Mouse (Mus musculus): Measurements from ENCODE around the gene Sfxn5.

Gene Sfxn5

GRCm38 (mm10) chr6:85366387-85366786 lies 33.2 kb upstream of the Sfxn5 start:
- no peak for DNase-seq (ENCODE audit: extremely low spot score, low read depth, low spot score)

- DNase-seq (ENCODE audit: extremely low spot score, low read depth, low spot score), result no peak
These were observed 31.2 kb upstream of the Sfxn5 start for GRCm38 (mm10) chr6:85364439-85364838.

DNA sequence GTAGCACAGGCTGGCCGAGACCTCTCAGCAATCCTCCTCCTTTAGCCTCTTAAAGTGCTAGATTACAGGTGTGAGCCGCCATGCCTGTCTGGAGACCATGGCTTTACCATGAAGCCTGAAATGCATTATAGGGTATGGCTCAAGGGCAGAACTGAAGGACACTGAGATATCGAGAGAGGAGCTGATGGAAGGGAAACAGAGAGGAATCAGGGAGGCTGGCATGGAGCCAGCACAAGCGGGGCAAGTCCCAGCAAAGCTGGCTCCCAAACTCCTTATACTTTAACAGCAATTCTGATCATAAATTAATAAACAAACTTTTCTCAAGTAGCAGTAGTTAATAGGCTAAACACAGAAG lies 30.7 kb upstream of the Sfxn5 start:
- DNase-seq (ENCODE audit: extremely low spot score, low read depth, low spot score), result no peak

GRCm38 (mm10) chr6:85363231-85363905 lies 30.1 kb upstream of the Sfxn5 start:
- DNase-seq (ENCODE audit: extremely low spot score, low read depth, low spot score), result no peak

GRCm38 (mm10) chr6:85362610-85363009 lies 29.4 kb upstream of the Sfxn5 start:
- no peak for DNase-seq (ENCODE audit: extremely low spot score, low read depth, low spot score)

DNA sequence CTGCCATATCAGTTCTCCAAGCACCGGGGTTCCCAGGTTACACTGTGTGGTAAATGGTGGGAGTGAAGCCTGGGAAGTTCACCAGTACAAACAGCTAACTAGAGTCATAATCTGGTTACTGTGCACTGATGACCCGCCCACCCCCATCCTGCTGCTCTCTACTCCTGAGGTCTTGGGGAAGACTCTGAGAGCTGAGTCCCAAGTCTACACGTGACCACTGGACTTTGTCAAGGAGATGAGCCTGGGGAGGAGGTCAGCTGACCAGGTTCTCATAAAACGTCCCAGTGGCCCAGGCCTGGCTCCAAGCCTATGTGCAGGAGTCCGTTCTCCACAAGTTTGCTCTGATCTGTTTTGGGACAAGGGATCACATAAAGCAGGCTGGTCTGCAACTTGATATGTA lies 27.1 kb upstream of the Sfxn5 start:
- no peak for DNase-seq (ENCODE audit: extremely low spot score, low read depth, low spot score)

DNA sequence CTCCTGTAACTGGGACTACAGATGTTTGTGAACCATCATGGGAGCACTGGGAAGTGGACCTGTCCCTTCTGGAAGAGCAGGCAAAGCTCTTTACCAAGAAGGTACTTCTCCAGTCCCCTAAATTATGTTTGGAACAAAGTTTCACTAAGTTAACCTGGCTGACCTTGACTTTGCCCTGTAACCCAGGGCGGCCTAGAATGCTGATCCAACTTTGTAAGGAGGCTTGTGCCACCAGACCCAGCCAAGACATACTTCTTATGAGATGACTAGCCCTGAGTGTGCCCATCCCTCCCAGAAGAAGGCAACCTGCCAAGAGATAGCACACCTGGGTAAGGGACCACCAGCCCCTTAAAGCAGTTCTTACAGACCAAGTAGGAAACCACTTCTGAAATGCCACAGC lies 25.7 kb upstream of the Sfxn5 start:
- DNase-seq (ENCODE audit: extremely low spot score, low read depth, low spot score), result no peak

DNA sequence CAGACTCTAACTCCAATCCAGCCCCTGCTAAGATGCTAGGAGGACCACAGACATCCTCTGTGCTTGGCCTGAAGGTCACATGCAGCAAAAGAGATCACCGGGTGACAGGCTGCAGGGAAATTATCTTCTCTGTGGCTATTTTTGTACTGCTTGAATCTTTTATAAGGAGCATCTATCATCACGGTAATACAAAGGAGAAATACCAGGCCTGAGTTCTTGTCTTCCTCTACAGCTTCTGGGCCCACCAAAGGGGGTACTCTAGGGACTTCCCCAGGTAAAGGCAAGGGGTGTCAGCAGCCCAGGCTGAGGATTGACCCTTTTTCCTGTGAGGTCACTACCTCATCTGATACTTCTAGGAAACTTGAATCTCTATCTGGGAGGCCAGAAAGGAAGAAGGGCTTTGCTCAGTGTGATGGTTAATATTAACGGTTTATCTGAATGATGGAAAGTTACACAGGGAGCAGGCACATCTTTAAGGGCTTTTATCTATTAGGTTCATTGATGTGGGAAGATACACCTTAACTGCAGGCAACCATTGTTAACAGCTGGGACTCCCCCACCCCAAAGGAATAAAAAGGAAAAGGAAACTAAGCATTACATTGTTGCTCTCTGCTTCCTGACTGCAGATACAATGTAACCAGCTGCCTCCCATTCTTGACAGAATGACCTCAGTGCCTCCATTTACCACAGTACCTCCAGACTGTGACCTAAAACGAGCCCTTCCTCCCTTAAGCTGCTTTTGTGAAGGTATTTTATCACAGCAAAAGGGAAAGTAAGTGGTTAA lies 23.7 kb upstream of the Sfxn5 start:
- DNase-seq (ENCODE audit: extremely low spot score, low read depth, low spot score), result no peak

DNA sequence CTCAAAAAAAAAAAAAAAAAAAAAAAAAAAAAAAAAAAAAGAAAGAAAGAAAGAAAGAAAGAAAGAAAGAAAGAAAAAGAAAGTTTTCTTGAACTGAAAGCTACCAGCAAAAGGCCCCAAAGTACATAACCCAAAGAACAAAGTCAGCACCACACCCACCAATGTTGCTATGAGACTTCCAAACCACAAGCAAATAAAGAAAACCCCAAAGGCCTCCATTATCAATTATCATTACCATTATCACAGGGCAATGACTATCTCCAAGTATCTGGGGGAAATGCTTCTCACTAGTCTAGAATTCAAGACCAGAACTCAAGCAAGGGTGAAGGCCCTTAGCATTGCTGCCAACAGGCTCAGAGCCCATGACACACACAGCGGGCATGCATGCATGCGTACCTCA lies 22.5 kb upstream of the Sfxn5 start:
- DNase-seq (ENCODE audit: extremely low spot score, low read depth, low spot score), result no peak

DNA sequence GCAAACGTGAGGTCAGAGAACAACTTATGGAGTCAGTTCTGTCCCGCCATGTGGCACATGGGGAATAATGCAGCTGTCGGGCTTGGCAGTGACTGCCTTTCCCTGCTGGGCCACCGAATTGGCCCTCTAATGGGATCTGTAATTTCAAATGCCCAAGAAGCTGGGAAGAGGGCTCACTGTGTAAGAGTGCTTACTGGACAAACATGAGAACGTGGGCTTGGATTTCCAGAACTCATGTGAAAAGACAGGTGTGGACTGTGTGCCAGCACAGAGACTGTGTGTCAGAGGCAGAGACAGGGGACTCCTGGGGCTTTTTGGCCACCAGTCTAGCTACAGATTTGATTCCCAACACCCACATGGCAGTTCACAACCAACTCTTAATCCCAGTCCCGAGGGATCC lies 21.5 kb upstream of the Sfxn5 start:
- no peak for DNase-seq (ENCODE audit: extremely low spot score, low read depth, low spot score)

GRCm38 (mm10) chr6:85353706-85354105 lies 20.5 kb upstream of the Sfxn5 start:
- DNase-seq (ENCODE audit: extremely low spot score, low read depth, low spot score), result no peak

DNA sequence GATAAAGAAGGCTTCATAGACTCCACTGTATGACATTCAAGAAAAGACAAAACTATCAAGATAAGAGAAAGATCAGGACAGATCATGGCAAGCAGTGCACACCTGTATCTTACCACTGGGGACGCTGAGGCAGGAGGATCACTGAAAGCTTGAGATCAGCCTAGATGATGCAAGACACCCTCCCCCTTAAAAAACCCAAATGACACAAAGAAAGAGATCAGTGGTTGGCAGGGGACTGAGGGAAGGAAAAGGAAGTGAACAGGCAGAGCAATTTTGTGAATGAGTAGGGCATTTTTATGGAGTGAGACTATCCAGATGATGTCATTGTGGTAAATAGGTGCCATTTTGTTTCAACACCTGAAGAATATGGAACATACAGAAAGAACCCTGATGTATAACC lies 16.9 kb upstream of the Sfxn5 start:
- DNase-seq (ENCODE audit: extremely low spot score, low read depth, low spot score), result no peak

DNA sequence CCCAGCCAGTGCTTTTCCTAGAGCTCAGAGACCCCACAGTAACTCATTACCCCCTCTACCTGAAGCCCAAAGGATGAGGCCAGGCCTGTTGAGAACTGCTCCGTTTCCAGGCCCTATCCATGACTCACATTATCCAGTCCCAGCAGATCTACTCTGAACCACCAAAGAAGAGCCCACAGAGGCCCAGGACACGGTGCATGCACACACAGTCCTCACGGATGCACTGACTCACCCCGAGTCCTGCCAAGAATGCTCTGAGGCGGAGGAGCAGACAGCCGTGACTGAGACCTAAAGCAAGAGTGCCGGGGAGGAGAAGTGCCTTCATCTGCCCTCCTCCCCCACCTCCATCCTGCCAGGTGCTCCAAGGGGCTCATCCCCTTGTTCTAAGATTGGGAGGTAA lies 16.0 kb upstream of the Sfxn5 start:
- no peak for DNase-seq (ENCODE audit: extremely low spot score, low read depth, low spot score)

DNA sequence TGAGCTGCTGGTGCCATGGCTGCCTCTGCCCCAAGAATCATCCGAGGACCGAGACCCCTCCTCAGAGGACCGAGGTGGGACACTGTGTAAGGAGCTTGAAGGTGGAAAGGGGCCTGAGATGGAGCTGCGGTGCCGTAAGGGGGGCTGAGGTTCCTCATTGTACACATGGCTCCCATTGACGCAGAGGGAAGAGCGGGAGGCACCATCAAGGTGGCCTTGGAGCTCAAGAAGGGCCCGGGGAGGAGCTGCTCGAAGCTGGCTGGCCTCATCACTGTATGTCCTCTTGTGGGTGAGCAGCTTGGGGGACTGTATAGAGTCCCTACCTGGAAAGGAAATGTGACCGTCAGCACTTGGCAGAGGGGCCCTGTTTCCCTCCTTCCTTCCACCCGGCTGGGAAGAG lies 14.9 kb upstream of the Sfxn5 start:
- no peak for DNase-seq (ENCODE audit: extremely low spot score, low read depth, low spot score)

GRCm38 (mm10) chr6:85346028-85346634 lies 12.9 kb upstream of the Sfxn5 start:
- peak; percentile 77 for DNase-seq (ENCODE audit: extremely low spot score, low read depth, low spot score)

GRCm38 (mm10) chr6:85344929-85345328 lies 11.7 kb upstream of the Sfxn5 start:
- DNase-seq (ENCODE audit: extremely low spot score, low read depth, low spot score), result no peak

- DNase-seq (ENCODE audit: extremely low spot score, low read depth, low spot score), result no peak
These were observed 9.8 kb upstream of the Sfxn5 start for GRCm38 (mm10) chr6:85343027-85343426.

DNA sequence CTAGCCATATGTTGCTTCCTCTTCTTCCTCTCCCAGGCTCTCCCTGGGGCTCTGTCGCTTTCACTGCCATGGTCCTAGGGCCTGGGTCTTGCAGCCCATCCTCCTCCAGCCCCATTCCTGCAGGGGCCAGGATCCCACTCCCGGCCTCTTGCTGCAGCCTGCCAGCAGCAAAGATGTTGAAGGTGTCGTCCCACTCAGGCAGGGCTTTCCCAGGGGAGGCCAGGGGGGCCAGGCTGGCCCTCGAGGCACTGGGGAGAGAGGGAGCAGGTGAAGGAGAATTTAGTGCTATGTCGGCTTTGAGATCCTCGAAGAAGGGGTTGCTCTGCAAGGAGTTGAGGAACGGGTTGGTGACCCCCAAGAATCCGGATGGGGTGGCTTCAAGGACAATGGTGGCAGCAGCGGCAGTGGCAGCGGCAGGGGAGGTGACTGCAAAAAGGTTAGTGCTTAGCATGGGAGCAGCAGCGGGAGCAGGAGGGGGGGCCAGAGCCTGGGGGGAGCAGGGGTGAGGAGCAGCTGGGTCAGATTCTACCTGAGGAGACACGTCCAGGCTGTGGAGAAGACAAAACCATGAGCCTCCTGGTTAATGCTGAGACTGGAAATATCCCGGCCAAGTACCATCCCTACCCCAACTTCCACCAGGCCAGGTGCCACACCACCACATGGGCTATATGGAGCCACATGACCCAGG lies 8.7 kb upstream of the Sfxn5 start:
- DNase-seq (ENCODE audit: extremely low spot score, low read depth, low spot score), result no peak

GRCm38 (mm10) chr6:85340184-85340583 lies 7.0 kb upstream of the Sfxn5 start:
- no peak for DNase-seq (ENCODE audit: extremely low spot score, low read depth, low spot score)

DNA sequence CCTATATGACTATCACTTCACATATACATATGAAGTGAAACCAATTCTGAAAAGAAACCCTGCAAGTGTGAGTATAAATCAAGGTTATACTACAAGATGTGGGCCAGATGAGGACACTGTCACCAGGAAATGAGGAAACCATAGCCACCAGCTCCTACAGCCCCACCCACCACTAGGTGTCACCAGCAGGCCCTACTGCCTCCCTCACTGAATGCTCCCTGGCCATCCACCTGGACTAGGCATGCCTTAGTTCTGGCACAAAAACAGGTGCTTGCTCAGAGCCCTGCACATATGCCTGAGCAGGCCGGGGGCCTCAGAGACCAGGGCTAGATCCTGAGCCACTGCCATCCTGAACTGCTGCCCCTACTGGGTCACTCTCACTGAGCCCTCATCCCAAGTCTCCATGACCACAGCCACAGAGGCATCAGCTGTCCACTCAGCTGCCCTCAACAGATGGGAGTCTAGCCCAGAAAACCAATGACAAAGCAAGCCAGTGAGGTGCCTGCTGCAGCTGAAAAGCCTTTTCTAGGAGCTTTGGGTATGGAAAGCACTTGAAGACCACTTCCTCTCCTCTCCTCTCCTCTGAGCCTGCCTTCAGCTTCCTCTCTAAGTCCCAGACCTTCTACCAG lies 6.2 kb upstream of the Sfxn5 start:
- DNase-seq (ENCODE audit: extremely low spot score, low read depth, low spot score), result no peak

GRCm38 (mm10) chr6:85336944-85337343 lies 3.7 kb upstream of the Sfxn5 start:
- DNase-seq (ENCODE audit: extremely low spot score, low read depth, low spot score), result no peak

All from hindlimb bud, embryonic 11.5 days (tissue).